Mouse (Mus musculus) stomach, postnatal 0 days (tissue): ENCODE results near the gene Wrap53.

Source experiments
- CTCF ChIP-seq: IDR thresholded peaks from 2 replicates; pipeline ENCODE4 v1.5.1; 2016; ENCODE audit warnings: antibody characterized with exemption, low read depth, mild to moderate bottlenecking, moderate library complexity
- EP300 ChIP-seq: optimal IDR thresholded peaks from 2 replicates; pipeline ENCODE3; 2016; ENCODE audit warnings: antibody characterized with exemption

DNA sequence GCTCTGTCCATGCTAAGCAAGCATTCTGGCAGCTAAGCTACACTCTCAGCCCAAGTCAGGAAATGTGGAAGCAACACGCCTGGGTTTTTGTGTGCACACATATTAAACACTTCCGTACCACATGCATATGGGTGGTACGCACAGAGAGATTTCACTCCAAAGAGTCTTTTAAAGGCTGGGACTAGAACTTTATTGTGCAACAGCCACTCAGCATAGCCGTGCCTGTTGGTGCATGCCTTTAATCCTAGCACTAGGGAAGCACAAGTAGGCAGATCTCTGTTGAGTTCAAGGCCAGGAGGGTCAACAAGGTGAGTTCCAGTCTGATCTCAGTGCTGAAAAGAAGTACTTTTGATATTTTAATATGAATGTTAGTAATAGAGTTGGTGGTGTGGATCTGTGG, 56.4 kb downstream of the Wrap53 start:
- TF ChIP-seq CTCF (no peak), EP300 (no peak)
